Mouse (Mus musculus) thymus, adult 2 months (tissue): ENCODE measurements around the gene Commd1.

ENCODE experiments used
- CTCF ChIP-seq: fragments of 200-500 bp; IDR thresholded peaks from 2 replicates; pipeline ENCODE4 v1.5.1; 2012; ENCODE audit warnings: mild to moderate bottlenecking, control low read depth, low read length, moderate library complexity, borderline replicate concordance; ENCODE audit not compliant: control insufficient read depth, poor library complexity, insufficient read depth; ENCODE audit errors: extremely low read depth
- POLR2A ChIP-seq: fragments of 200-500 bp; IDR thresholded peaks from 2 replicates; pipeline ENCODE4 v1.6.1; 2012; ENCODE audit warnings: mild to moderate bottlenecking, low read length, control low read depth, moderate library complexity; ENCODE audit not compliant: control insufficient read depth, poor library complexity, insufficient read depth; ENCODE audit errors: extremely low read depth

- TF ChIP-seq CTCF (no peak), POLR2A (no peak)
Observed at GRCm38 (mm10) chr11:22931320-22931905, 50.8 kb downstream of the Commd1 start.
